Mouse (Mus musculus) forebrain, embryonic 15.5 days (tissue): Measurements from ENCODE around the gene Mien1. TPM values are rescaled to one million over a fixed set of nuclear protein-coding genes. Genes with fewer than 3 reads are reported as not detected.

Experiments
- ATAC-seq: fragments of 200-750 bp; cut with Nextera tagmentation; replicated peaks from 2 replicates; pipeline ENCODE4 v1.8.0; 2017; ENCODE audit warnings: mild to moderate bottlenecking, moderate TSS enrichment, moderate library complexity
- H3K27ac ChIP-seq: fragments of 300-500 bp; sonication (generic); replicated peaks from 2 replicates; pipeline ENCODE4 v1.5.1; 2015; ENCODE audit warnings: mild to moderate bottlenecking, inconsistent platforms
- H3K27me3 ChIP-seq: fragments of 300-500 bp; sonication (generic); 2 replicates; pipeline ENCODE4 v1.6.1; 2015; ENCODE audit warnings: inconsistent platforms
- H3K36me3 ChIP-seq: fragments of 300-500 bp; sonication (generic); 2 replicates; pipeline ENCODE4 v1.6.1; 2015; ENCODE audit warnings: mild to moderate bottlenecking, inconsistent platforms
- H3K4me1 ChIP-seq: fragments of 300-500 bp; sonication (generic); 2 replicates; pipeline ENCODE4 v1.6.1; 2015; ENCODE audit warnings: inconsistent platforms
- H3K4me2 ChIP-seq: fragments of 300-500 bp; sonication (generic); replicated peaks from 2 replicates; pipeline ENCODE4 v1.6.1; 2015; ENCODE audit warnings: mild to moderate bottlenecking, inconsistent platforms
- H3K4me3 ChIP-seq: fragments of 300-500 bp; sonication (generic); 2 replicates; pipeline ENCODE4 v1.5.1; 2015; ENCODE audit warnings: mild to moderate bottlenecking, inconsistent platforms
- H3K9ac ChIP-seq: fragments of 300-500 bp; sonication (generic); replicated peaks from 2 replicates; pipeline ENCODE4 v1.6.1; 2015; ENCODE audit warnings: mild to moderate bottlenecking, inconsistent platforms
- H3K9me3 ChIP-seq: fragments of 300-500 bp; sonication (generic); 2 replicates; pipeline ENCODE4 v1.6.1; 2016; ENCODE audit warnings: inconsistent platforms
- WGBS: fragments of 180-500 bp; shearing (Covaris S2); methylation state at CpG from one replicate; pipeline ENCODE4 v1.1.7; 2015; ENCODE audit warnings: mixed read lengths; 5-methylcytosine and 5-hydroxymethylcytosine counted together
- polyA plus RNA-seq: library from polyadenylated mRNA; unstranded; fragments of >200 nt; fragmentation: Nextera tagmentation; extraction: Ambion mirVana; gene quantifications from 2 replicates; pipeline ENCODE4 v1.2.1, GENCODE M21; 2015

The Mien1 gene
- polyA plus RNA-seq, 1 experiment from 2014 or later: 259 TPM

GRCm38 (mm10) chr11:98412797-98413301 lies 25.9 kb downstream of the Mien1 start:
- peaks cover 26% of the 10 kb centered on the region for H3K4me1 ChIP-seq
- peaks cover 13% of the 10 kb centered on the region; the same call in 1 of the 2 replicates for H3K27me3 ChIP-seq
- WGBS: under 1% methylated on average over 40 of the region's 40 CpGs
- no peaks in the 10 kb centered on the region for H3K36me3 ChIP-seq
- H3K9me3 ChIP-seq: no peaks in the 10 kb centered on the region
- peak overlapping the region; percentile 100 for H3K4me2 ChIP-seq
- peak overlapping the region; percentile 71 for H3K27ac ChIP-seq
- peak overlapping the region; percentile 71 for H3K9ac ChIP-seq
- peak overlapping the region; percentile 66 for H3K4me3 ChIP-seq
- peak; percentile 46 for ATAC-seq

GRCm38 (mm10) chr11:98412273-98412796 lies 26.5 kb downstream of the Mien1 start, which contains the start of gene Erbb2:
TSS of gene Erbb2 (plus strand) at chr11:98412470.
- peak within 1 kb of the TSS; percentile 100 for H3K4me2 ChIP-seq
- peak within 1 kb of the TSS; percentile 66 for H3K4me3 ChIP-seq
- H3K36me3 ChIP-seq: no peaks in the 10 kb centered on the region
- H3K9ac ChIP-seq: peak within 1 kb of the TSS; percentile 71
- no peaks in the 10 kb centered on the region for H3K9me3 ChIP-seq
- peak within 1 kb of the TSS; percentile 71 for H3K27ac ChIP-seq
- H3K27me3 ChIP-seq: peaks cover 13% of the 10 kb centered on the region; the same call in 1 of the 2 replicates
- H3K4me1 ChIP-seq: peaks cover 26% of the 10 kb centered on the region
- peak; percentile 74 for ATAC-seq
- under 1% methylated on average over 46 of the region's 49 CpGs for WGBS

- no peak overlapping the region for H3K4me3 ChIP-seq
- H3K9ac ChIP-seq: 0 out of 2 replicates have a peak overlapping the region, but pooled peaks have one; percentile 13
- H3K27me3 ChIP-seq: peaks cover 13% of the 10 kb centered on the region; the same call in 1 of the 2 replicates
- WGBS: 4% methylated on average over 10 of the region's 10 CpGs
- H3K4me1 ChIP-seq: peaks cover 23% of the 10 kb centered on the region
- H3K4me2 ChIP-seq: peak overlapping the region; percentile 17
- no peak for ATAC-seq
- no peaks in the 10 kb centered on the region for H3K36me3 ChIP-seq
- H3K27ac ChIP-seq: no peak overlapping the region
- H3K9me3 ChIP-seq: no peaks in the 10 kb centered on the region
Observed at GRCm38 (mm10) chr11:98409341-98409822, 29.4 kb downstream of the Mien1 start.

GRCm38 (mm10) chr11:98408872-98409271 lies 29.9 kb downstream of the Mien1 start:
- WGBS: 57% methylated on average over 8 of the region's 8 CpGs
- 0 out of 2 replicates have a peak overlapping the region, but pooled peaks have one; percentile 13 for H3K9ac ChIP-seq
- H3K36me3 ChIP-seq: no peaks in the 10 kb centered on the region
- H3K4me2 ChIP-seq: peak overlapping the region; percentile 17; the same call in 1 of the 2 replicates
- H3K27ac ChIP-seq: no peak overlapping the region
- peaks cover 13% of the 10 kb centered on the region; the same call in 1 of the 2 replicates for H3K27me3 ChIP-seq
- H3K9me3 ChIP-seq: no peaks in the 10 kb centered on the region
- ATAC-seq: no peak
- no peak overlapping the region for H3K4me3 ChIP-seq
- H3K4me1 ChIP-seq: peaks cover 23% of the 10 kb centered on the region

GRCm38 (mm10) chr11:98406621-98407020 lies 32.2 kb downstream of the Mien1 start:
- no peak overlapping the region for H3K9ac ChIP-seq
- whole genome bisulfite sequencing: 77% methylated on average over 6 of the region's 6 CpGs
- H3K4me1 ChIP-seq: peaks cover 10% of the 10 kb centered on the region; the same call in 1 of the 2 replicates
- H3K36me3 ChIP-seq: no peaks in the 10 kb centered on the region
- no peak for ATAC-seq
- H3K27ac ChIP-seq: no peak overlapping the region
- H3K27me3 ChIP-seq: peaks cover 14% of the 10 kb centered on the region; the same call in 1 of the 2 replicates
- H3K4me3 ChIP-seq: no peak overlapping the region
- no peak overlapping the region for H3K4me2 ChIP-seq
- no peaks in the 10 kb centered on the region for H3K9me3 ChIP-seq

- Histone ChIP-seq H3K27ac (peak overlapping the region; percentile 95), H3K4me3 (peak overlapping the region; percentile 72), H3K4me2 (peak overlapping the region; percentile 72), H3K9me3 (no peaks in the 10 kb centered on the region), H3K9ac (peak overlapping the region; percentile 72), H3K27me3 (peaks cover 4% of the 10 kb centered on the region; the same call in 1 of the 2 replicates), H3K4me1 (peaks cover 12% of the 10 kb centered on the region), H3K36me3 (no peaks in the 10 kb centered on the region)
- ATAC-seq: peak; percentile 6; the same call in 1 of the 2 replicates
- WGBS: 64% methylated on average over 3 of the region's 3 CpGs
Observed at GRCm38 (mm10) chr11:98400816-98401215, 38.0 kb downstream of the Mien1 start.

GRCm38 (mm10) chr11:98400161-98400726 lies 38.5 kb downstream of the Mien1 start, which contains the start of gene Pgap3:
TSS of gene Pgap3 (minus strand) at chr11:98400490.
- Histone ChIP-seq H3K36me3 (no peaks in the 10 kb centered on the region), H3K27ac (peak within 1 kb of the TSS; percentile 95), H3K4me1 (peaks cover 12% of the 10 kb centered on the region), H3K27me3 (peaks cover 4% of the 10 kb centered on the region; the same call in 1 of the 2 replicates), H3K4me3 (peak within 1 kb of the TSS; percentile 72), H3K9ac (peak within 1 kb of the TSS; percentile 72), H3K9me3 (no peaks in the 10 kb centered on the region), H3K4me2 (peak within 1 kb of the TSS; percentile 72)
- ATAC-seq: peak; percentile 93
- under 1% methylated on average over 40 of the region's 40 CpGs for WGBS

GRCm38 (mm10) chr11:98397946-98398345 lies 40.8 kb downstream of the Mien1 start:
- H3K4me3 ChIP-seq: no peak overlapping the region
- H3K9ac ChIP-seq: no peak overlapping the region
- no peaks in the 10 kb centered on the region for H3K9me3 ChIP-seq
- ATAC-seq: no peak
- no peak overlapping the region for H3K27ac ChIP-seq
- no peak overlapping the region for H3K4me2 ChIP-seq
- H3K36me3 ChIP-seq: no peaks in the 10 kb centered on the region
- no peaks in the 10 kb centered on the region; the same call in 1 of the 2 replicates for H3K27me3 ChIP-seq
- WGBS: 94% methylated on average over 7 of the region's 7 CpGs
- H3K4me1 ChIP-seq: peaks cover 25% of the 10 kb centered on the region

- Histone ChIP-seq H3K36me3 (no peaks in the 10 kb centered on the region), H3K9ac (no peak overlapping the region), H3K27ac (no peak overlapping the region), H3K9me3 (no peaks in the 10 kb centered on the region), H3K4me2 (no peak overlapping the region), H3K27me3 (no peaks in the 10 kb centered on the region), H3K4me1 (peaks cover 20% of the 10 kb centered on the region), H3K4me3 (no peak overlapping the region)
- 41% methylated on average over 4 of the region's 4 CpGs for WGBS
- no peak for ATAC-seq
Observed at GRCm38 (mm10) chr11:98395041-98395440, 43.8 kb downstream of the Mien1 start.

GRCm38 (mm10) chr11:98394301-98394700 lies 44.5 kb downstream of the Mien1 start:
- H3K9me3 ChIP-seq: no peaks in the 10 kb centered on the region
- H3K9ac ChIP-seq: no peak overlapping the region
- 51% methylated on average over 6 of the region's 6 CpGs for WGBS
- ATAC-seq: no peak
- H3K4me3 ChIP-seq: no peak overlapping the region
- H3K27ac ChIP-seq: no peak overlapping the region
- no peaks in the 10 kb centered on the region for H3K36me3 ChIP-seq
- H3K27me3 ChIP-seq: no peaks in the 10 kb centered on the region
- H3K4me1 ChIP-seq: peaks cover 14% of the 10 kb centered on the region
- H3K4me2 ChIP-seq: no peak overlapping the region

- ATAC-seq: no peak
- 74% methylated on average over 6 of the region's 6 CpGs for WGBS
- Histone ChIP-seq H3K27me3 (no peaks in the 10 kb centered on the region), H3K4me1 (peaks cover 16% of the 10 kb centered on the region), H3K27ac (no peak overlapping the region), H3K4me3 (no peak overlapping the region), H3K36me3 (no peaks in the 10 kb centered on the region), H3K9ac (no peak overlapping the region; the same call in 1 of the 2 replicates), H3K4me2 (no peak overlapping the region), H3K9me3 (no peaks in the 10 kb centered on the region)
Observed at GRCm38 (mm10) chr11:98393317-98393716, 45.5 kb downstream of the Mien1 start.

- no peak overlapping the region for H3K4me3 ChIP-seq
- H3K27me3 ChIP-seq: peaks cover 6% of the 10 kb centered on the region
- H3K4me2 ChIP-seq: no peak overlapping the region
- no peak overlapping the region for H3K9ac ChIP-seq
- H3K27ac ChIP-seq: no peak overlapping the region
- H3K9me3 ChIP-seq: no peaks in the 10 kb centered on the region
- no peak for ATAC-seq
- WGBS: 48% methylated on average over 4 of the region's 4 CpGs
- H3K36me3 ChIP-seq: no peaks in the 10 kb centered on the region
- H3K4me1 ChIP-seq: peaks cover 16% of the 10 kb centered on the region
Observed at GRCm38 (mm10) chr11:98392645-98393044, 46.1 kb downstream of the Mien1 start.
